Mouse (Mus musculus) 416B (cell line): Measurements from ENCODE around the gene H2-DMa.
"Not testable (repeated sequence)": the region's sequence is repeated elsewhere in the genome, so short reads cannot be mapped to it uniquely, and the experiment has no call there.

Experiments
- DNase-seq: peaks from one replicate; pipeline ENCODE4 v3.0.0; 2011; ENCODE audit warnings: low read depth

The H2-DMa gene

DNA sequence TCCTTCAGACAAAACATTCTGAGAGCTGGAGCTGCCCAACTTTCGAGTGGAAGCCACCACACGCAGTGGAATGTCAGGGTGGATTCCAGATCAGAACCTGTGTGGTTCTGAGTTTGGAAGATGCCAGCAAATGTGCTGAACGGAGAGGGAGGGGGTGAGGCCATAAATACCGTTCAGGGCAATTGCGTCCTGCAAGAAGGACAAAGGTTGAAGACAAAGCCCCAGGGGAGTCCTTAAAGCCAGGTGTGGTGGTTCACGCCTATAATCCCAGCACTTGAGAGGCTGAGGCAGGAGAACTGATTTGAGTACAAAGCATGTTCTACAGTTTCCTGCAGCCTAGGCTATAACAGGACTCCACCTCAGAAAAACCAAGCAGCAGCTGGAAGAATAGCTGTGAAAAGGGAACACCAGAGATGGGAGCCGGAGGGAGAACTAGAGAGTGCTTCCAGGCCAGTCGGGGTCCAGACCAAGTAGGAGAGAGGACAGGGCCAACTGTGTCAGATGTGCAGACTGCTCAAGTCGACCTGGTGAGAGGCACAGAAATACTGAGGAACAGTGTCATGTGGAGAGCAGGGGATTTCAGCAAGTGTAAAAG, 7.6 kb downstream of the H2-DMa start:
- no peak for DNase-seq

DNA sequence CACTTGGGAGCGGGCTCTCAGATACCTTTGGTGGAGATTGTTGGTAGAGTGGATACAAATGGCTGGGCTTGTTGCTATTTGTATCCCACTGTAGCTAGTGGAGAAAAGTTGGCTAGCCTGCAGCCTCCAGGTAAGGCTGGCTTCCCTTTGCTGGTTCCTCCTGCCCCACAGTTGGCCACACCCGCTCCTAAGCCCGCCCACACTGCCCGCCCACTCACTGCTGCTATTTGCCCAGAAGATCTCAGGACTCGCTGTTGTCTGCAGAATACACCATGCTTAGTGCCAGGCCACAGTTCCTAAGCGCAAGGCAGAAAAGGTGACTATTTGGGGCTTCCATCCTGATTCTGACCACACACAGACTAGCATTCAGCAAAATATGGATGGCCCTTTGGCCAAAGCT, 8.1 kb downstream of the H2-DMa start:
- DNase-seq = peak; percentile 48

DNA sequence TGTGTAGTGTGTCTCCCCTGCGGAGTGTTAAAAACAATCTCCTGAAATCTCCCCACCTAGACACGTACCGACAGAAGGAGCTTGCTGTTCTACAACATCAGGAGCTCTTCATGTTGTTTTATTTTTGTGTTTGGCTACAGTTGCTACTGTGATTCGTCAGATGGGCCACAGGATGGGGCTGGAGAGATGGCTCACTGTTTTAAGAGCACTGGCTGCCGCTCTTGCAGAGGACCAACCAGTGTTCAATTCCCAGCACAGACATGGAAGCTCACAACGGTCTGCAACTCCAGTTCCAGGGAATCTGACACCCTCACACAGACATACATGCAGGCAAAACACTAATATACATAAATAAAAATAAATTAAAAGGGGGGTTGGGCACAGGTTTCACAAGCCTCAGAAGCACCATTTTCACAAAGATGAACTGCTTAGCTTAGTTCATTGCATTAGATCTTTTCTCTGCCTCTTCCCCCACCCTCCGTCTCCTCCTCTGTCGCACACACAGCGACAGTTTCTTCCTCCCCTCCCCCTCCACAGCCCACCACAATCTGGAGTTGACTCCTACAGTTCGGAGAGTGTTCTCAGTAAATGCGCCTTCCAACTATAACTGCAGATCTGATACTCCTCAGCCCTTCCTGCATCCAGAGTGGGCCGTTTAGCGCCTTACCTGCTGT, 9.1 kb downstream of the H2-DMa start:
- no peak for DNase-seq

DNA sequence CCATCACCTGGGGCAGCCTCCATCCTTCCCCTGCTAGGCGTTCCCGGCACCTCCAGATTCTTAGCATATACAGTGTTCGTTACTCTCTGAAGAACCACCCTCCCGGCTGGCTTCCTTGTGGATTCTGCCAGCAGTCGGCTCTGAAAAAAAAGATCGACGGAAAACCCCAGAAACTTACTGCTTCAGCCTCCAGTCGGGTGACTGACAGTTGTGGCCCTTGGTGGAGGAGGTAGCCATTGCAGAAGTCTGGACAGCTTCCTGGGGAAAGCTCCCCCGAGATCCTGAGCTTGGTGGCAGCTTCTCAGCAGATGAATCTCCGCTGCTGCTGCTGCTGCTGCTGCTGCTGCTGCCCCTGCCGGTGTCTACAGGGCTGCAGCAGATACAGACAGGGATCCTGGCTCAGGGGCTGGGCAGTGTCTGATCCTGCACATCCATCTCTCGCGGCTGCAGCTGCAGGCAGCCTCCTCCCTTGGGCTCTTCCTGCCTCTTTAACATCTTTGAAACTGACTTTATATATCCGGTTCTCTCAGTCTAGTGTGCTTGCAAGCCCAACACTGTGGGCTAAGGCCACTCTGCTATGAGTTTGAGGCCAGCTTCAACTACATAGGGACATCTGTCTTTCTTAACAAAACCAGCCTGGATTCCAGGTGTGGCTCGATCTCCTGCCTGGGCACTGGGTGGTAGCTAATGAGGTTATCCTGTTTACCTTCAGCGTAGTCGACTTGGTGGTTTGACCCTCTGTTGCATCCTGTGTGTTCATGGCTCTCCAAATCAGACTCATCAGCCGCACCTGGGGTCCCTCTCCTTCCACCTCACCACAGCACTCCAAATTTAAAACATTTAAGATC, 9.8 kb downstream of the H2-DMa start:
- DNase-seq = no peak

DNA sequence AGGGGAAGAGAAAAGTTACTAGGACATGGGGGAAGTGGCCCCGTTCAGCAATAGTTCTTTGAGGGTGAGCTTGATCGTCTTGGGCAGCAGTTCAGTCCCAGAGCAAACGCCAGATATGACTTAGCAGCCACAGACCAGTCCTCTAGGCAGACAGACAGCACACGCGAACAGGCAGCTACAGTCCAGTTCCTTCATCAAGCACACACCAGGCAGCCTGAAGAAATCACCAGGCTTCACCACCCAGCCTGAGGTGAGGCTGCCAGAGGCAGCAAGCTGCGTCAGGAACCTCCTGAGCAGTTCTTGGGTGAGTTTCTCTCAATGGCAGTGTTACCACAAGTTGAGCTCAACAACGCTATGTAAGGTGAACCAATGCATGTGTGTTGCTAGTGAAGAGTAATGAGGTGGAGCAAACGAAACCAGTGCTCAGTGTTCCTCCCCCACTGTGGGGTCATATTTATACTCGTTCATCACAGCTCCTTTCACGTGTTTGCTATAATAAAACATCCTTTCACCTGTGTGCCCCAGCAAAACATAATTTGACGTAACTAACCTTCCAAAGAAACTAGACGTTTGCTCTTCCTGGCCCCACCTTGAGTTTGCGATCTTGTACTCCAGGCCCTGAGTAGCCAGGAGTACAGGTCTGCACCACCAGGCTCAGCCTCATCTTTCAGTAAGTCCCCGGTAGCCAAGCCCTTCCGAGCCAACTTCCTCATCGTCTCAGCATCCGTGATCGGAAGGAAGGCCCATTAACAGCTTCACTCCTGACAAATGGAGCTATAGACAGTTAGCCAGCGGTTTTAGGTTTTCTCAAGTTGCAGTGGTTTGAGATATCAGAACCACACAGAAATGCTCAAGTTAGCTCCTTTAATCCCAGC, 11.0 kb downstream of the H2-DMa start:
- no peak for DNase-seq

DNA sequence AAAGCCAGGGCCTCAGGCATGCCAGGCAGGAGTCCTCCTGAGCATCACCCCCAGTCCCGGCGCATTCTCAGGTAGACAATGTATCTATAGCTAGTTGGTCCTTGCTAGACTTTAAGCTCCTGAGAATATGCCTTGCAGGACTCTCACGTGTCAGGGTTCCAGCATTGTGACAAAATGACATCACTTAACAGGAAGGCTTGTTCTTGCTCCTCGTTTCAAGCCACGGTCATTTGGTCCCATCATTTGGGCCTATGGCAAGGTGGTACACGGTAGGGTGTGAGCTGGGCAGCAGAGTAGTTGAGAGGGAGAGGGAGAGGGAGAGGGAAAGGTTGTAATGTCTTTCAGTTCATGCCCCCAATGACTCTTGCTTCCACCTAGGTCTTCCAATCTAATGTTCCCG, 12.6 kb downstream of the H2-DMa start:
- DNase-seq = no peak

DNA sequence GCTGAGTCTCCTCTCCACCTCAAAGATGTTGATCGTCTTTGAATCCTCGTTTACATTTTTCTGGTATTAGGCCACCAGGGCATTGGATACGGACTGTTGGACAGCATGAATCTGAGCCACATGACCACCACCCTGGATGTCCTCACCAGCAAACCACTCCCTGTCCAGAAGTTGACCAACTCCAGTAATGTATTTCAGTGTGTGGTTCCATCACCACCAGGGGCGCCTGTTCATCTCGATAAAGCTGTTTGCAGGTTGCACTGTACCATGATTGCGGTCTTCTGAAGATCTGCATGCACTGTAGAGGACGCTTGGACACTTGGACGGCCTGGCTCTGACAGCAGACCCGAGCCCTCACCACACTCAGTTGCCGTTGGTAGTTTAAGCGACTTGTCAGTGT, 13.9 kb downstream of the H2-DMa start:
- DNase-seq = peak; percentile 62

DNA sequence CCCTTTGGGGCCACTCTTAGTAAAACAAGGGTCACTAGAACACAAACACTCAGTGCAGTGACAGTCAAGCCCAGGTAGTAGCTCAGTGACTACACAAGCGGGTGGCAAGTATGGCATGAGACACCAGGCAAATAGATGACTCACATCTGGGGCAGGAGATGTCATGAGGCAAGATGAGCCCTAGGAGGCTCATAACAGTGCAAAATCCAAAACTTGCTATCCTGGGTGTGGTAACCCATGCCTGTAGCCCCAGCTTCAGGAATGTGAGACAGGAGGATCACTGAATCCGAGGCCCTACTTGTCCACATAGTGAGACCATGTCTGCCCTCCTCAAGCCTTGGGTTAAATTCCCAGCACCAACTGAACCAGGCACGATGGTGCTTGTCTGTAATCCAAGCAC, 15.1 kb downstream of the H2-DMa start:
- DNase-seq = peak; percentile 62

DNA sequence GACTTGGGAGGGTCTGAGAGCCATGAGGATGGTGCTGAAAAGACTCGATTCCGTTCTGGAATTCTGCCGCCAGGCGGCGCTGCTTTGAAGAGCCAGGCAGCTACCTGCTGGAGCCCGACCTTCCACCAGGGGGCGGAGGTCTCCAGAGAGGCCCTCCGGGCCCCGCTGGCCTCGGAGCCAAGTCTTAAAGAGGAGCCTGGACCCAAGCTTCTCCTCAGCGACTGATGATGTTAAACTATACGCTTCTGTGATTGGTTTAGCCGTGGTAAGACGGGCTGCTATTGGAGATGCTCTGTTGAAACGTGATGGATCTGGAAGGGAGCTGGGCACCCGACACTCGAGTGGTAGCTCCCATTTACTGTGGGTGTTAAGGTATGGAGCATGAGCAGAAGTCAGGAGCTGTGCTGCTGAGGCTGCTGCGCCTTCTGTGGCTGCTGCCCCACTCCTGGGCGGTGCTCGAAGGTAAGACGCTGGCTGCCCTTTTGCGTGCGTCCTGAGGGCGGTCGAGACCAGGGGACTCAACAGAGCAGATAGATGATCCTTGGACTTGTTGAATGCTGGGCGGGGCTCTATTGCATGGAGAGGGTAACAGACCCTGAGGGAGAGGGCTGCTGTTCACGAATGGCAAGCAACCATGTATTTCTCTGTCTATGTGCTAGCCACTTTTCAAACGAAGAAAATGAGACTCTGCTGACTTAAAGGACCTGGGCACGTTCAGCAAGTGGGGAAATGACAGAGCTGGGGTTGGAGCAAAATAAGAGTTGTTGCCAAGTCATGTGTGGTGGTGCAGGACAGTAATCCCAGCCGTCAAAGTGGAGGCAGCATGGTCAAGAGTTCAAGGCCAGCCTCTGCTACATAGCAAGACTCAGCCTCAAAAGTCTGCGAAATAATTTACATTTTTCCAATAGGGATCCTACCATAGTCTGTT, 16.2 kb downstream of the H2-DMa start:
- peak; percentile 100 for DNase-seq

DNA sequence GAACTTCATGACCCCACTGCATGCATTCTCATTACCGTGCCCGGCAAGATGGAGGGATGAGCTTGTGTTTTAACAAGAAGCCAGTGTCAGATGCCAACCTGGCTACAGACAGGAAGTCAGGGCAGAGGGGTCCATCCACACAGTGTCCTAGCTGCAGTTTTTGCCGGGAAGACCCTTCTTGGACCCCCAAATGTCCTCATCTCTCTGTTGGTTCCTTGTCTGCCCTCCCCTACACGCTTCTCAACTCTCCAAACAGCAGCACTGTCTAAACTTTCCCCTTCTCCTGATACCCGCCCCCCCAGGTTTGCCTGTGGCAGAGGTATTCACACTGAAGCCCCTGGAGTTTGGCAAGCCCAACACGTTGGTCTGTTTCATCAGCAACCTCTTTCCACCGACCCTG, 18.3 kb downstream of the H2-DMa start:
- DNase-seq = no peak

DNA sequence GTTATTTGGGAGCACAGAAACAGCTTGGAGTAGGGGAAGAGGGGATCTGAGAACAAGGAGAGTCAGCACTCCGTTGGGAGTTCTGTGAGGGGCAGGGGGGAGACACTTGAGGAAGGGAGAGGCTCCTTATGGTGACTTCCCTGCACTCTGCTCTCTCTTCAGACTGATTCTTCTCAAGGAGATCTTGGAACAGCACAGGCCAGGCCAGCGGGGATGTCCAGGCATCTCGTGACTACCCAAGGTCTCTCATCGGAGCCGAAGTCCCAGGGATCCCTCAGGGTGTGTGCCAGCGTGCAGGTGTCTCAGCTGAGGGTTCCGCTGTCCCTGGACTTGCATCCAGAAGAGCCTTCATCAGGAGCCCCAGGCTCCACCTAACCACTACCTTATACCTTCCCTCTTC, 19.3 kb downstream of the H2-DMa start:
- no peak for DNase-seq

DNA sequence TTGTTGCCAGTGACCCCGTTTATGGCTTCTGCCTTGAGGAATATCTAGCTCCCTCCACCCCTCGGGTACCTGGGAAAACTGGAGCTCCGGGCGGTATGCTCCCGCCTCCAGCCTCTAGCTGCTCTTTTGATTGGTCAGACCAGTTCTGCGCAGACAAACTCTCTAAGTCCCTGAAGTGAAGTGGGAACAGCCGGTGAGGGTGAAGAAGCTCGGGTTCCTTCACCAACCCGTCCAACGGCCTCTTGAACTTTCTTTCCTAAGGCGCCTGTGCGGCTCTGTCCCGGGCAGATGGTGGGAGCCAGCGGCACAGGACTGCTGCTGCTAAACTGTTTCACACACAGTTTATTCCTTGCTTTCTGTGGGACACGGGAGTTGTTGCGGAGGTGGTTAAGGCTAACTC, 20.1 kb downstream of the H2-DMa start:
- no peak for DNase-seq

DNA sequence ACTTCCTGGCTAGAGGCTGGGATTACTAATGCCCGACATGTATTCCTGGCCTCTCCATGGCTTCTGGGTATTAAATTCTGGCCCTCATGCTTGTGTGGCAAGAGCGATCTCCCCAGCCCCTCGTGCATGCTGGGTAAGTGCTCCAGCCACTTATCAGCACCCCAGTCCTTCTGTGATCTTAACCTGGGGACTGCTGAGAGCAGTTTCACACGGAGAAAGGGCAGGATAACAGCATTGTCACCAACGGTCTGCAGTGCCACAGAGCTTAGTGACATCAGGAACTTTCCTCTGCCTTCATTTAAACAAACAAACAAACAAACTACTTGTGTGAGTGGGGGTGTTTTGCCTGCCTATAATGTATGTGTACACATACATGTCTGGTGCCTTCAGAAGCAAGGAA, 20.9 kb downstream of the H2-DMa start:
- no peak for DNase-seq

DNA sequence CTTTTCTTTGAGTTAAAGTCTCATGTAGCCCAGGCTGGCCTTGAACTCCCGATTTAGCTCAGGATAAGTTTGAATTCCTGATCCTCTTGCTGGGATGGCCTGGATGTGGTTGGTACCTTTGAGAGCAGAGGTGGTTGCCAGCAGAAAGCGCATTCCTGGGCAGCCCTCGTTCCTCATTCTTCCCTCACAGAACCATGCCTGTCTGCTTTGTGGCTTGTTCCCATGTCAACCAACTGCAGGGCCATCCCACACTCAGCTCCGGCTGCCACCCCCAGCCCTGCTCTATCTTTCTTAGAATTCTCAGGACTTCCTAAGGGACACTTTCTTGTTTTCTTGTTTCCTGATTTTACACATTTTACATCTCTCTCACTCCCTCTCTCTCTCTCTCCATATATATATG, 22.1 kb downstream of the H2-DMa start:
- DNase-seq = no peak

DNA sequence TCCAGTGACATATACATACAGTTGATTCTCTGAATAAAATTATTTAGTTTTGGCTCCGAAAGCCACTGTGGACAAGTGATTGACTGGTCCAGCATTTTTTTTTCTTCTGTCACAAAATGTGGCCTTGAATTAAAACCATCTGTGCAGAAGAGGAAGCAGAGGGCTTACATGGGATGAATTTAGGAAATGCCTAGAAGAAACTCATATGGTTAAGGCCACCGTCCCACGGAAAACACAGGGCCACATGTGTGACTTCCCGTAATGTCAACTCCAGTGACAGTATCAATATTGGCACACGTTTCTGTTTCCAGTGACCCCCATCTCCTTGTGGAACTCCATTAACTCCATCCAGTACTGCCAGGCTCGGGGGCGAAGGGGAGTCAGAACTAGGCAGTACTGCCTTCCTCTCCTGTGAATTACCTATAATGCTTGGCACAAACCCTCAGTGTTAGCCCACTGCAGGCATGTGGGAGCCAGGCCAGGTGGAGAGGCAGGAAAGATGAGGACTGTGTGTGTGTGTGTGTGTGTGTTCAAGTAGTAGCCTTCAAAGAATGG, 23.2 kb downstream of the H2-DMa start:
- DNase-seq = peak; percentile 55

DNA sequence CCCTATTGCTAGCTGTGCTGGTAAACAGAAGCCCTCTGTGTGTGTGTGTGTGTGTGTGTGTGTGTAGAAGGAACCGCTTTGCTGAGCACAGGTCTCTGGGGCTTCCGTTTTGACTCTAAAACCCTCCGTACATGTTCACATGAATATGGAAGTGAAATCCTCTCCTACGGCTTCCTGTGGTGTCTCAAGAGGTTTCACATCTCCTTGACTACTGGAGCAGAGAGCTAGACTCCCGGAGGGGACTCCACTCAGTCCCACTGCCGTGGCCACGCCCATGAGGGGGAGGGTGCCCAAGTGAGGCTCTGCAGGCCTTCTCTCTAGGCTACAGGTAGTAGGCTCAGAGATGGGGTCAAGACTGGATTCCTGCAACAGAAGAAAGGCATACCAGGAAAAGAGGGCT, 23.7 kb downstream of the H2-DMa start, which contains the start of gene H2-DMb2:
H2-DMb2 (plus strand) TSS at position 275 of the 400 bp plus-strand sequence.
- peak; percentile 85 for DNase-seq

DNA sequence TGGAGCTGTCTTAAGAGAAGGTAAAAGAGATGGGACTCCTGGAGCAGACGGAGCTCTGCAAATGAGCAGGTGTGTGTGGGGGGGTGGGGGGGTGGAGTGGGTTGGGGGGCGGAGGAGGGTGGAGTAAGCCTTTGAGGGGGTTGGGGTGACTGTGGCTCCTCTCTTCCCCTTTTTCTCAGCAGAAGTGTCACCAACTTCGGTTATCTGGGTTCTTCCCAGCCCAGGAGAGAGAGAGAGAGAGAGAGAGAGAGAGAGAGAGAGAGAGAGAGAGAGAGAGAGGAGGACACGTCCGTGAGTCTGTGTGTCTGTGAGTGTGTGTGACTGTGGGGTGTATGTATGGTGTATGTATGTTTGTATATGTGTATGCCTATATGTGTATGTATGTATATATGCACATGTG, 24.1 kb downstream of the H2-DMa start:
- no peak for DNase-seq

DNA sequence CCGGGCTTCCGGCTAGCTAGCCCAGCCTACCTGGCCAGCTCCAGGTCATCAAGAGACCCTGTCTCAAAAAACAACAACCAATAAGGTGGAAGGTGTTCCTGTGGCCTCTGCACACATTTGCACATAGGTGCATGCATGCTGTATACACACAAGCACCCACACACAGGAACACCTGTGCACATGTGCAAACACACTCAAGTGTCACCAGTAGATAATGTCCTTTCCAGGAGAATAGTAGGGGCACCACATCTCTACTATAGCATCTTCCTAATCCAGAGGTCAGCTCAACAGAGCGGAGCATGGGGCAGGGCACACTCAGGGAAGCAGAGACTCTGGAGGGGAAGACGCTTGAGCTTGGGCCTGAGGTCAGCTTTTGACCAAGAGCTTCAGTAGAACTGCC, 24.9 kb downstream of the H2-DMa start:
- not testable (repeated sequence) for DNase-seq

DNA sequence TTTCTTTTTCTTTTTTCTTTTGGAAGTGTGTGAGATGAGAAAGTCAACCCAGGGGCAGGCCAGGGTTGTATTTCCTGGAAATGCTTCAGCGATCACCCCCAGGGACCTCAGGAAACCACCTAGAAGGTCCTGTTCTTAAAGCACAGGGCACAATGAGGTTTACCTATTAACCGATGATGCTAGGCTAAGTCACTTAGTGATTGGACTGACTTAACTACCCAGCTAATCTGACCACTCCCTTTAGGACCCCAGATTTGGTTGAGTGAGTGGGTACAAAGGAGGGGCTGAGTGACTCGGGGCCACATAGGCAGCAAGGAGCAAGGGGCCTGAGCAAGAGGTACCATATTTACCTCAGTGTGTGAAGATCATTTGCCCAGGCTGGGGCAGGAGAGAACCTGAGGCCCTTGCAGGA, 25.6 kb downstream of the H2-DMa start:
- DNase-seq = no peak

DNA sequence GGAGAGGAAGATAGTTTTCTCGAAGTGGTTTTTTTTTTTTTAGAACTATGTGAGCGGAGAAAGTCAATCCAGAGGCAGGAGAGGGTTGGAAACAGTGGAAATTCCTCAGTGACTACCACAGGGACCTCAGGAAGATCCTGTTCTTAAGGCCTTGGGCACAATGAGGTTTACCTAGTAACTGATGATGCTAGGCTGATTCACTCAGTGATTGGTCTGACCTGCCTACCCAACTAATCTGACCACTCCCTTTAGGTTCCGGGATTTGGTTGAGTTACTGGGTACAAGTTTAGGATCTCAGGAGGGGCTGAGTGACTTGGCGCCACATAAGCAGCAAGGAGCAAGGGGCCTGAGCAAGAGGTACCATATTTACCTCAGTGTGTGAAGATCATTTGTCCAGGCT, 33.6 kb downstream of the H2-DMa start, which contains the start of gene H2-DMb1:
H2-DMb1 (plus strand) TSS at position 150 of the 400 bp plus-strand sequence.
- DNase-seq = peak; percentile 90

DNA sequence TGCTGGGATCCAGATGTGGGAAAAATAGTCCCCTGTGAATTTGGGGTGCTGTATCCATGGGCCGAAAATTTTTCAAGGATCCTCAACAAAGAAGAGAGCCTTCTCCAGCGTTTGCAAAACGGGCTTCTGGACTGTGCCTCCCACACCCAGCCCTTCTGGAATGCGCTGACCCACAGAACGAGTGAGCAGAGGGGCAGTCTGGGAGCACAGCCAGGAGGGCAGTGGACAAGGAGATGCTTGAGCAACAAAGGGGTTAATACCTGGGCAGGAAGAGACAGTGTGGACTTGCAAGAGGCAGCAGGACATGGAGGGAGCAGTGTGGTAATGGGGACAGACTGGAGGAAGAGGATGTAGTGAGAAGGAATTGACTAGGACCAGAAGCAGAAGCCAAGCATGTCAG, 36.2 kb downstream of the H2-DMa start:
- DNase-seq = no peak
